Mouse (Mus musculus) embryonic facial prominence, embryonic 12.5 days (tissue): ENCODE measurements around the gene B9d2. TPM values are rescaled to one million over a fixed set of nuclear protein-coding genes. Genes with fewer than 3 reads are reported as not detected.

Experiments used
- ATAC-seq: fragments of 200-750 bp; cut with Nextera tagmentation; 2 replicates; pipeline ENCODE4 v1.8.0; 2017; ENCODE audit not compliant: insufficient number of reproducible peaks, insufficient read depth, low FRiP score, low TSS enrichment
- H3K27ac ChIP-seq: fragments of 300-500 bp; sonication (generic); 2 replicates; pipeline ENCODE4 v1.5.1; 2016; ENCODE audit warnings: mild to moderate bottlenecking
- H3K27me3 ChIP-seq: fragments of 300-500 bp; sonication (generic); 2 replicates; pipeline ENCODE4 v1.6.1; 2016; ENCODE audit warnings: mild to moderate bottlenecking, moderate library complexity
- H3K36me3 ChIP-seq: fragments of 300-500 bp; sonication (generic); 2 replicates; pipeline ENCODE4 v1.6.1; 2016; ENCODE audit warnings: mild to moderate bottlenecking
- H3K4me1 ChIP-seq: fragments of 300-500 bp; sonication (generic); 2 replicates; pipeline ENCODE4 v1.6.1; 2016
- H3K4me2 ChIP-seq: fragments of 300-500 bp; sonication (generic); replicated peaks from 2 replicates; pipeline ENCODE4 v1.6.1; 2016; ENCODE audit warnings: mild to moderate bottlenecking, moderate library complexity
- H3K4me3 ChIP-seq: fragments of 300-500 bp; sonication (generic); 2 replicates; pipeline ENCODE4 v1.5.1; 2016; ENCODE audit warnings: mild to moderate bottlenecking
- H3K9ac ChIP-seq: fragments of 300-500 bp; sonication (generic); 2 replicates; pipeline ENCODE4 v1.6.1; 2016; ENCODE audit warnings: mild to moderate bottlenecking, moderate library complexity
- H3K9me3 ChIP-seq: fragments of 300-500 bp; sonication (generic); 2 replicates; pipeline ENCODE4 v1.6.1; 2016; ENCODE audit warnings: mild to moderate bottlenecking, moderate library complexity
- WGBS: fragments of 180-500 bp; shearing (Covaris S2); methylation state at CpG from one replicate; pipeline ENCODE4 v1.1.7; 2016; 5-methylcytosine and 5-hydroxymethylcytosine counted together
- polyA plus RNA-seq: library from polyadenylated mRNA; unstranded; fragments of >200 nt; fragmentation: Nextera tagmentation; extraction: Ambion mirVana; gene quantifications from 2 replicates; pipeline ENCODE4 v1.2.1, GENCODE M21; 2016

B9d2 gene
- polyA plus RNA-seq, 1 experiment from 2014 or later, result 27.8 TPM

GRCm38 (mm10) chr7:25688810-25689586 lies 8.4 kb downstream of the B9d2 start:
- Histone ChIP-seq H3K36me3 (no peaks in the 10 kb centered on the region), H3K4me1 (peaks cover 21% of the 10 kb centered on the region), H3K4me2 (peak overlapping the region; percentile 78), H3K9me3 (0 out of 2 replicates have a peak, but pooled peaks cover 4% of the 10 kb centered on the region), H3K9ac (peak overlapping the region; percentile 54; the same call in 1 of the 2 replicates), H3K4me3 (peak overlapping the region; percentile 57), H3K27me3 (peaks cover 54% of the 10 kb centered on the region), H3K27ac (no peak overlapping the region)
- ATAC-seq, result no peak; the same call in 1 of the 2 replicates
- 2% methylated on average over 51 of the region's 52 CpGs for WGBS

GRCm38 (mm10) chr7:25689603-25690021 lies 9.0 kb downstream of the B9d2 start:
- peaks cover 21% of the 10 kb centered on the region for H3K4me1 ChIP-seq
- 0 out of 2 replicates have a peak, but pooled peaks cover 4% of the 10 kb centered on the region for H3K9me3 ChIP-seq
- 8% methylated on average over 12 of the region's 12 CpGs for WGBS
- ATAC-seq, result no peak
- no peak overlapping the region for H3K27ac ChIP-seq
- peak overlapping the region; percentile 78 for H3K4me2 ChIP-seq
- no peaks in the 10 kb centered on the region for H3K36me3 ChIP-seq
- no peak overlapping the region for H3K9ac ChIP-seq
- peak overlapping the region; percentile 57; the same call in 1 of the 2 replicates for H3K4me3 ChIP-seq
- H3K27me3 ChIP-seq, result peaks cover 54% of the 10 kb centered on the region

- WGBS, result 42% methylated on average over 5 of the region's 5 CpGs
- H3K36me3 ChIP-seq, result no peaks in the 10 kb centered on the region
- ATAC-seq, result no peak
- H3K9ac ChIP-seq, result no peak overlapping the region
- peaks cover 54% of the 10 kb centered on the region for H3K27me3 ChIP-seq
- no peak overlapping the region for H3K4me2 ChIP-seq
- H3K4me1 ChIP-seq, result peaks cover 21% of the 10 kb centered on the region
- H3K27ac ChIP-seq, result no peak overlapping the region
- H3K9me3 ChIP-seq, result 0 out of 2 replicates have a peak, but pooled peaks cover 4% of the 10 kb centered on the region
- no peak overlapping the region for H3K4me3 ChIP-seq
Measured at GRCm38 (mm10) chr7:25690051-25690450, 9.5 kb downstream of the B9d2 start.

- no peaks in the 10 kb centered on the region for H3K36me3 ChIP-seq
- 64% methylated on average over 8 of the region's 8 CpGs for WGBS
- no peak for ATAC-seq
Measured at GRCm38 (mm10) chr7:25694104-25694503, 13.5 kb downstream of the B9d2 start.

GRCm38 (mm10) chr7:25699851-25700250 lies 19.3 kb downstream of the B9d2 start:
- Histone ChIP-seq H3K4me2 (no peak overlapping the region), H3K4me3 (no peak overlapping the region), H3K27me3 (peaks cover 16% of the 10 kb centered on the region), H3K27ac (no peak overlapping the region), H3K4me1 (peaks cover 4% of the 10 kb centered on the region; the same call in 1 of the 2 replicates), H3K9me3 (0 out of 2 replicates have a peak, but pooled peaks cover 3% of the 10 kb centered on the region), H3K36me3 (no peaks in the 10 kb centered on the region), H3K9ac (no peak overlapping the region)
- no peak for ATAC-seq
- WGBS, result 50% methylated on average over 13 of the region's 13 CpGs

More at GRCm38 (mm10) chr7:25694104-25694503, 13.5 kb downstream of the B9d2 start:
- Histone ChIP-seq H3K4me1 (no peaks in the 10 kb centered on the region), H3K9me3 (0 out of 2 replicates have a peak, but pooled peaks cover 4% of the 10 kb centered on the region), H3K27me3 (peaks cover 19% of the 10 kb centered on the region), H3K27ac (no peak overlapping the region), H3K4me3 (no peak overlapping the region), H3K4me2 (no peak overlapping the region), H3K9ac (no peak overlapping the region)

- no peaks in the 10 kb centered on the region for H3K36me3 ChIP-seq
- 78% methylated on average over 12 of the region's 12 CpGs for whole genome bisulfite sequencing
- H3K4me2 ChIP-seq, result no peak overlapping the region
- no peak overlapping the region for H3K9ac ChIP-seq
- H3K27ac ChIP-seq, result no peak overlapping the region
- H3K9me3 ChIP-seq, result 0 out of 2 replicates have a peak, but pooled peaks cover 3% of the 10 kb centered on the region
- peaks cover 6% of the 10 kb centered on the region; the same call in 1 of the 2 replicates for H3K4me1 ChIP-seq
- H3K4me3 ChIP-seq, result no peak overlapping the region
- H3K27me3 ChIP-seq, result peaks cover 18% of the 10 kb centered on the region
- ATAC-seq, result no peak
Measured at GRCm38 (mm10) chr7:25700732-25701131, 20.2 kb downstream of the B9d2 start.

GRCm38 (mm10) chr7:25702350-25702749 lies 21.8 kb downstream of the B9d2 start:
- no peak overlapping the region for H3K9ac ChIP-seq
- no peak overlapping the region for H3K4me2 ChIP-seq
- no peaks in the 10 kb centered on the region for H3K36me3 ChIP-seq
- peaks cover 18% of the 10 kb centered on the region for H3K27me3 ChIP-seq
- H3K27ac ChIP-seq, result no peak overlapping the region
- H3K9me3 ChIP-seq, result 0 out of 2 replicates have a peak, but pooled peaks cover 3% of the 10 kb centered on the region
- H3K4me1 ChIP-seq, result peaks cover 8% of the 10 kb centered on the region; the same call in 1 of the 2 replicates
- WGBS, result 94% methylated on average over 2 of the region's 2 CpGs
- ATAC-seq, result no peak
- no peak overlapping the region for H3K4me3 ChIP-seq

- Histone ChIP-seq H3K4me2 (peak overlapping the region; percentile 55), H3K4me3 (no peak overlapping the region), H3K9me3 (0 out of 2 replicates have a peak, but pooled peaks cover 3% of the 10 kb centered on the region), H3K27ac (no peak overlapping the region), H3K9ac (no peak overlapping the region), H3K36me3 (no peaks in the 10 kb centered on the region), H3K27me3 (peaks cover 18% of the 10 kb centered on the region), H3K4me1 (peaks cover 19% of the 10 kb centered on the region)
- 23% methylated on average over 10 of the region's 10 CpGs for WGBS
- peak; percentile 44; the same call in 1 of the 2 replicates for ATAC-seq
Measured at GRCm38 (mm10) chr7:25703793-25704494, 23.4 kb downstream of the B9d2 start.

GRCm38 (mm10) chr7:25704716-25705364 lies 24.3 kb downstream of the B9d2 start:
- Histone ChIP-seq H3K27ac (no peak overlapping the region), H3K36me3 (no peaks in the 10 kb centered on the region), H3K4me1 (peaks cover 21% of the 10 kb centered on the region), H3K27me3 (peaks cover 18% of the 10 kb centered on the region), H3K4me3 (peak overlapping the region; percentile 25), H3K9ac (no peak overlapping the region), H3K9me3 (0 out of 2 replicates have a peak, but pooled peaks cover 3% of the 10 kb centered on the region), H3K4me2 (peak overlapping the region; percentile 55)
- 3% methylated on average over 34 of the region's 37 CpGs for WGBS
- no peak for ATAC-seq

- no peaks in the 10 kb centered on the region for H3K36me3 ChIP-seq
- ATAC-seq, result no peak
- H3K4me2 ChIP-seq, result no peak overlapping the region
- H3K9me3 ChIP-seq, result 0 out of 2 replicates have a peak, but pooled peaks cover 1% of the 10 kb centered on the region
- H3K27me3 ChIP-seq, result peaks cover 18% of the 10 kb centered on the region
- peaks cover 31% of the 10 kb centered on the region for H3K4me1 ChIP-seq
- no peak overlapping the region for H3K27ac ChIP-seq
- H3K9ac ChIP-seq, result no peak overlapping the region
- 59% methylated on average over 6 of the region's 6 CpGs for WGBS
- H3K4me3 ChIP-seq, result no peak overlapping the region
Measured at GRCm38 (mm10) chr7:25705801-25706251, 25.2 kb downstream of the B9d2 start.

GRCm38 (mm10) chr7:25706578-25707170 lies 26.1 kb downstream of the B9d2 start:
- H3K27me3 ChIP-seq, result peaks cover 18% of the 10 kb centered on the region
- no peaks in the 10 kb centered on the region for H3K36me3 ChIP-seq
- H3K4me1 ChIP-seq, result peaks cover 39% of the 10 kb centered on the region
- 60% methylated on average over 7 of the region's 7 CpGs for WGBS
- H3K27ac ChIP-seq, result no peak overlapping the region
- no peaks in the 10 kb centered on the region for H3K9me3 ChIP-seq
- no peak overlapping the region for H3K4me3 ChIP-seq
- no peak overlapping the region for H3K9ac ChIP-seq
- no peak for ATAC-seq
- H3K4me2 ChIP-seq, result no peak overlapping the region
